Comparison of ENCODE assay signal across 10 mouse cellular contexts in the genomic region with DNA sequence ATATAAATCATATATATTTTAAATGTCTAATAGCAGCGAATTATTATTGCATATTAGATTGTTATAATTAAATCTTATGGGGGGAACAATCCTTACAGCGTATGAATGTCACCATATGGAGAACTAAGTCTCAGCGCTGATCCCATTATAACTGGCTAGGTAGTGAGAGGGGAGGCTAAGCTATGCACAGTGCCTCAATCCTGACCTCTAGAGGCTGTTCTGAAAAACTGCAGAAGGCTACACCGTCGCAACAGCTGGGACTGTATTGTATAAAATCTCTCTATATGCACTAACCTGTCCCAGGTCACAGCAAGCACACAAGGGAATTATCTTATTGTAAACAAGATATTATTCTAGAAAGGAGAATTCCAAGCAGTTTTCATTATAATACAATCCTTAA.
DNase-seq lines count a peak whose midpoint lies in the region; TF ChIP-seq lines count a peak whose summit lies in the region.
"Had no signal": no experiment of that assay in that cellular context is flagged by ENCODE, and none has a peak within 500 bp of the region (broad histone marks: within the 10 kb centered on the region; RNA-seq: fewer than 3 reads in every experiment).

No protein-coding gene starts in this region.

- no peak overlapping the region for H3K9ac ChIP-seq in MEL (ENCODE audit: control insufficient read depth, low read depth, low read length, poor library complexity, severe bottlenecking)

- DNase-seq in 3T3-L1 (ENCODE audit: low read depth, low spot score) (peak; percentile 61), MEL (ENCODE audit: low read depth, low spot score) (peak; percentile 34)
- DNase-seq in cerebellum, postnatal 36 days, result peak; percentile 43 to 61
- DNase-seq in heart, postnatal 4 days, result peak; percentile 41
- peak; percentile 42 for DNase-seq in layer of hippocampus, adult 11-12 months (ENCODE audit: low spot score)
- DNase-seq in lung, postnatal 10 days, result peak; percentile 34
- DNase-seq in right cerebral cortex, adult 2 months (ENCODE audit: low spot score in 2 of 2), result peak; percentile 25 to 50
- DNase-seq in gastrocnemius, postnatal 25 days, result no peak

- no peaks in the 10 kb centered on the region for H3K36me3 ChIP-seq in MEL (ENCODE audit: control insufficient read depth in 1 of 2, insufficient read depth in 2 of 2, low read length in 2 of 2)

- TF ChIP-seq CTCF in MEL (IDR thresholded peaks at IDR 0.05 in 2 of 3, conservative IDR thresholded peaks at IDR 0.05 in 1 of 3; ENCODE audit: control insufficient read depth in 1 of 3, insufficient read depth in 1 of 3, low read depth in 2 of 3, low read length in 3 of 3, poor library complexity in 1 of 3, severe bottlenecking in 1 of 3), result peak; percentile 54 to 59 (median 54)

- H3K27me3 ChIP-seq in MEL (ENCODE audit: control insufficient read depth in 1 of 2, insufficient read depth in 2 of 2, low read length in 2 of 2), result no peaks in the 10 kb centered on the region

- no peaks in the 10 kb centered on the region for H3K9me3 ChIP-seq in MEL (replicated peaks; ENCODE audit: insufficient read depth, low read length)

- H3K79me2 ChIP-seq in MEL (ENCODE audit: control insufficient read depth, insufficient read depth, low read length, poor library complexity), result no peaks in the 10 kb centered on the region

- no peak for TF ChIP-seq EP300 in MEL (IDR thresholded peaks at IDR 0.05; ENCODE audit: low read depth in 1 of 2, low read length in 2 of 2)

- TF ChIP-seq RAD21 in MEL (IDR thresholded peaks at IDR 0.05; ENCODE audit: low read depth, low read length), result peak; percentile 54

- no peaks in the 10 kb centered on the region for H3K4me1 ChIP-seq in MEL (ENCODE audit: control insufficient read depth in 1 of 2, insufficient read depth in 2 of 2, low read length in 2 of 2)

- no peak overlapping the region for H3K27ac ChIP-seq in MEL (ENCODE audit: control insufficient read depth, low read depth, low read length)

- TF ChIP-seq POLR2A in MEL (IDR thresholded peaks at IDR 0.05; ENCODE audit: control insufficient read depth in 1 of 2, insufficient read depth in 1 of 2, low read depth in 1 of 2, low read length in 2 of 2, poor library complexity in 1 of 2), result no peak

- H3K4me3 ChIP-seq in MEL (ENCODE audit: control insufficient read depth in 1 of 2, insufficient read depth in 1 of 2, low read depth in 2 of 2, low read length in 2 of 2), result no peak overlapping the region
- H3K4me3 ChIP-seq: erythroblast, embryonic 14.5 days; myocyte had no signal

TF ChIP-seq in MEL, 35 proteins besides CTCF, POLR2A, EP300 and RAD21:
- TF ChIP-seq MYB (IDR thresholded peaks at IDR 0.05; ENCODE audit: low read depth, low read length), result no peak
- TF ChIP-seq SMC3 (IDR thresholded peaks at IDR 0.05; ENCODE audit: low read depth, low read length), result peak; percentile 35
- TF ChIP-seq POLR2AphosphoS5 (IDR thresholded peaks at IDR 0.05; ENCODE audit: borderline replicate concordance, low read depth, low read length), result no peak
TF ChIP-seq in MEL: peak in this region for 1.
